Mouse (Mus musculus) kidney, adult 2 months (tissue): ENCODE measurements around the gene Slc39a11. TPM values are rescaled to one million over a fixed set of nuclear protein-coding genes. Genes with fewer than 3 reads are reported as not detected.

ENCODE experiments used
- DNase-seq: peaks from one replicate; pipeline ENCODE4 v3.0.0; 2021
- H3K27ac ChIP-seq: fragments of 200-500 bp; 2 replicates; pipeline ENCODE4 v1.5.1; 2012; ENCODE audit warnings: low read depth, low read length, control low read depth, inconsistent platforms; ENCODE audit not compliant: insufficient read depth
- H3K27me3 ChIP-seq: fragments of 200-500 bp; replicated peaks from 2 replicates; pipeline ENCODE4 v1.6.1; 2012; ENCODE audit warnings: mild to moderate bottlenecking, moderate library complexity, low read length, inconsistent platforms; ENCODE audit not compliant: control insufficient read depth, insufficient read depth
- H3K36me3 ChIP-seq: fragments of 200-500 bp; 2 replicates; pipeline ENCODE4 v1.6.1; 2012; ENCODE audit warnings: mild to moderate bottlenecking, moderate library complexity, low read length, inconsistent platforms; ENCODE audit not compliant: control insufficient read depth, insufficient read depth
- H3K4me1 ChIP-seq: fragments of 200-500 bp; 2 replicates; pipeline ENCODE4 v1.6.1; 2011; ENCODE audit warnings: low read length; ENCODE audit not compliant: control insufficient read depth, insufficient read depth
- H3K4me3 ChIP-seq: fragments of 200-500 bp; 2 replicates; pipeline ENCODE4 v1.5.1; 2011; ENCODE audit warnings: mild to moderate bottlenecking, low read depth, low read length, control low read depth; ENCODE audit not compliant: insufficient read depth
- CTCF ChIP-seq: fragments of 200-500 bp; conservative IDR thresholded peaks from 2 replicates; pipeline ENCODE4 v1.5.1; 2011; ENCODE audit warnings: low read depth, mild to moderate bottlenecking, control low read depth, low read length, moderate library complexity, mixed read lengths; ENCODE audit not compliant: insufficient read depth, insufficient read length
- POLR2A ChIP-seq: fragments of 200-500 bp; IDR thresholded peaks from one replicate; pipeline ENCODE4 v1.6.1; 2011; ENCODE audit warnings: low read depth, low read length, control low read depth
- whole genome bisulfite sequencing: fragments of 180-500 bp; shearing (Covaris S2); methylation state at CpG from one replicate; pipeline ENCODE4 v1.1.7; 2018; 5-methylcytosine and 5-hydroxymethylcytosine counted together
- polyA plus RNA-seq: library from polyadenylated mRNA; depleted of rRNA; stranded (reverse); fragments of >200 nt; gene quantifications from 2 replicates; pipeline ENCODE4 v1.2.3, GENCODE M21; 2012

Gene Slc39a11
- polyA plus RNA-seq, 1 experiment: 24.5 TPM

- WGBS: 49% methylated on average over 14 of the region's 14 CpGs
- Histone ChIP-seq H3K27ac (no peak overlapping the region), H3K4me1 (0 out of 2 replicates have a peak, but pooled peaks cover 4% of the 10 kb centered on the region), H3K36me3 (no peaks in the 10 kb centered on the region), H3K27me3 (no peaks in the 10 kb centered on the region), H3K4me3 (no peak overlapping the region)
- DNase-seq: peak; percentile 64
- TF ChIP-seq CTCF: 0 out of 2 replicates have a peak, but pooled peaks have one; percentile 5
- TF ChIP-seq POLR2A: no peak
These were observed 32.6 kb downstream of the Slc39a11 start for GRCm38 (mm10) chr11:113617132-113617911.

GRCm38 (mm10) chr11:113614476-113614875 is 35.4 kb downstream of the Slc39a11 start:
- no peak overlapping the region for H3K27ac ChIP-seq
- H3K4me3 ChIP-seq: no peak overlapping the region
- H3K36me3 ChIP-seq: no peaks in the 10 kb centered on the region
- 94% methylated on average over 6 of the region's 6 CpGs for WGBS
- peaks cover 8% of the 10 kb centered on the region for H3K4me1 ChIP-seq
- no peak for DNase-seq
- TF ChIP-seq POLR2A (no peak), CTCF (no peak)
- no peaks in the 10 kb centered on the region for H3K27me3 ChIP-seq

GRCm38 (mm10) chr11:113611664-113612611 is 37.9 kb downstream of the Slc39a11 start:
- no peak overlapping the region for H3K4me3 ChIP-seq
- peak; percentile 27 for DNase-seq
- 42% methylated on average over 24 of the region's 24 CpGs for WGBS
- no peaks in the 10 kb centered on the region for H3K27me3 ChIP-seq
- no peak overlapping the region for H3K27ac ChIP-seq
- H3K4me1 ChIP-seq: peaks cover 6% of the 10 kb centered on the region
- H3K36me3 ChIP-seq: no peaks in the 10 kb centered on the region
- TF ChIP-seq CTCF (peak; percentile 68), POLR2A (no peak)

- no peak for TF ChIP-seq POLR2A
- WGBS: 70% methylated on average over 10 of the region's 10 CpGs
- Histone ChIP-seq H3K27ac (no peak overlapping the region), H3K27me3 (no peaks in the 10 kb centered on the region), H3K4me3 (no peak overlapping the region), H3K36me3 (no peaks in the 10 kb centered on the region), H3K4me1 (peaks cover 6% of the 10 kb centered on the region)
- DNase-seq: peak; percentile 55
These were observed 38.7 kb downstream of the Slc39a11 start for GRCm38 (mm10) chr11:113611112-113611646.

GRCm38 (mm10) chr11:113610266-113610665 is 39.6 kb downstream of the Slc39a11 start:
- Histone ChIP-seq H3K27ac (no peak overlapping the region), H3K4me1 (peaks cover 6% of the 10 kb centered on the region), H3K36me3 (no peaks in the 10 kb centered on the region), H3K4me3 (no peak overlapping the region), H3K27me3 (no peaks in the 10 kb centered on the region)
- 23% methylated on average over 5 of the region's 5 CpGs for WGBS
- DNase-seq: peak; percentile 62
- TF ChIP-seq CTCF: no peak

GRCm38 (mm10) chr11:113609581-113609980 is 40.3 kb downstream of the Slc39a11 start:
- Histone ChIP-seq H3K4me1 (peaks cover 6% of the 10 kb centered on the region), H3K36me3 (no peaks in the 10 kb centered on the region), H3K27me3 (no peaks in the 10 kb centered on the region), H3K27ac (no peak overlapping the region), H3K4me3 (no peak overlapping the region)
- TF ChIP-seq CTCF: no peak
- no peak for TF ChIP-seq POLR2A
- DNase-seq: peak; percentile 64
- 39% methylated on average over 5 of the region's 5 CpGs for WGBS

- Histone ChIP-seq H3K4me3 (no peak overlapping the region), H3K36me3 (no peaks in the 10 kb centered on the region), H3K4me1 (peaks cover 6% of the 10 kb centered on the region), H3K27ac (no peak overlapping the region), H3K27me3 (no peaks in the 10 kb centered on the region)
- 97% methylated on average over 12 of the region's 12 CpGs for WGBS
- no peak for DNase-seq
- TF ChIP-seq POLR2A (no peak), CTCF (no peak)
These were observed 42.3 kb downstream of the Slc39a11 start for GRCm38 (mm10) chr11:113607556-113607955.
